Comparison of ENCODE assay signal across 11 mouse cellular contexts in the genomic region with DNA sequence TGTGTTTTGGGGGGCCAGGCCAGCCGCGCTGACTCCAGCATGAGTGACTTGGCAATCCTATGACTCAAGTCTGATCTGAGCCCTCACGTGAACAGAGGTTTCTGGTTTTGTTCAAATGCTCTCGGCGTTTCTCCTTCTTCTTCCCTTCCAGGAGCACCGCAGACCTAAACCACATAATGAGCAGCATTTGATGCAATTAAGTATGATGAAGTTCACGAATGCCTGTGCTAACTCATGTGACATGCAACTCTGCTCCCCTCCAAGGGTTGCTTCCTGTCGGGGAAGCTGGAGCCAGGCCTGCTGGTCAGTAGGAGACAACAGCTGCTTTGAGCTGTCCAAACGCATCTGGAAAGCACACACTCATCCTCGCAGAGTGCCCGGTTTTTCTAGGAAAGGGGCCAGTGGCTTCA.
A peak's percentile ranks its signal among the peaks of the same experiment; 100 is the strongest.
DNase-seq lines count a peak whose midpoint lies in the region; ATAC-seq and TF ChIP-seq lines count a peak whose summit lies in the region.
"Had no signal": no experiment of that assay in that cellular context is flagged by ENCODE, and none has a peak within 500 bp of the region (broad histone marks: within the 10 kb centered on the region; RNA-seq: fewer than 3 reads in every experiment).

No protein-coding gene starts in this region.

- WGBS in kidney, embryonic 15.5 days = 72% methylated on average over 11 of the region's 11 CpGs
- WGBS in intestine, embryonic 16.5 days = 50% methylated on average over 11 of the region's 11 CpGs

- H3K4me2 ChIP-seq in kidney, embryonic 15.5 days = no peak overlapping the region
- no peak overlapping the region for H3K4me2 ChIP-seq in intestine, embryonic 16.5 days (ENCODE audit: low read depth, low read length)
- H3K4me2 ChIP-seq: heart, embryonic 13.5 days had no signal

- 0 out of 2 replicates have a peak, but pooled peaks cover 3% of the 10 kb centered on the region for H3K4me1 ChIP-seq in kidney, embryonic 15.5 days
- H3K4me1 ChIP-seq in embryonic fibroblast, embryonic 13.5 days (ENCODE audit: control insufficient read depth, insufficient read depth, low read length) = no peaks in the 10 kb centered on the region; the same call in 1 of the 2 replicates
- H3K4me1 ChIP-seq in intestine, embryonic 16.5 days (ENCODE audit: control insufficient read depth, insufficient read depth, low read length) = peaks cover 2% of the 10 kb centered on the region; the same call in 1 of the 2 replicates

- DNase-seq in kidney, postnatal 10 days = peak; percentile 69
- peak; percentile 59 for DNase-seq in skeletal muscle tissue, adult 2 months (ENCODE audit: low read depth, low spot score)
- DNase-seq in adrenal gland, postnatal 4 days (ENCODE audit: low spot score in 2 of 2) = no peak
- DNase-seq in right cerebral cortex, postnatal 4 days = no peak
- DNase-seq in adrenal gland, postnatal 36 days = no peak
- DNase-seq: adrenal gland, adult 8-10 months; thymus, postnatal 14 days had no signal

- TF ChIP-seq CTCF in embryonic fibroblast, embryonic 13.5 days (IDR thresholded peaks at IDR 0.05; ENCODE audit: borderline replicate concordance, insufficient read depth, low read length) = no peak

- no peak overlapping the region for H3K9ac ChIP-seq in kidney, embryonic 15.5 days
- H3K9ac ChIP-seq in intestine, embryonic 16.5 days (ENCODE audit: low read depth, low read length) = no peak overlapping the region
- H3K9ac ChIP-seq: heart, embryonic 13.5 days had no signal

- H3K9me3 ChIP-seq in kidney, embryonic 15.5 days (replicated peaks) = no peaks in the 10 kb centered on the region
- H3K9me3 ChIP-seq in intestine, embryonic 16.5 days (ENCODE audit: control insufficient read depth, low read length) = no peaks in the 10 kb centered on the region
- H3K9me3 ChIP-seq: heart, embryonic 13.5 days had no signal

- no peak for TF ChIP-seq POLR2A in embryonic fibroblast, embryonic 13.5 days (IDR thresholded peaks at IDR 0.05; ENCODE audit: low read depth, low read length)

- no peak for ATAC-seq in kidney, embryonic 15.5 days (replicated peaks; ENCODE audit: low FRiP score)
- ATAC-seq in intestine, embryonic 16.5 days = peak; percentile 69; the same call in 1 of the 2 replicates

- no peaks in the 10 kb centered on the region for H3K27me3 ChIP-seq in kidney, embryonic 15.5 days
- H3K27me3 ChIP-seq in intestine, embryonic 16.5 days (replicated peaks; ENCODE audit: control insufficient read depth, insufficient read depth, low read length) = no peaks in the 10 kb centered on the region
- H3K27me3 ChIP-seq: heart, embryonic 13.5 days had no signal

- H3K36me3 ChIP-seq in kidney, embryonic 15.5 days = no peaks in the 10 kb centered on the region
- H3K36me3 ChIP-seq in intestine, embryonic 16.5 days (ENCODE audit: control insufficient read depth, insufficient read depth, low read length) = no peaks in the 10 kb centered on the region
- H3K36me3 ChIP-seq: heart, embryonic 13.5 days had no signal

- H3K4me3 ChIP-seq in kidney, embryonic 15.5 days (replicated peaks) = no peak overlapping the region
- H3K4me3 ChIP-seq in embryonic fibroblast, embryonic 13.5 days (ENCODE audit: insufficient read depth, low read length) = no peak overlapping the region
- H3K4me3 ChIP-seq in intestine, embryonic 16.5 days (ENCODE audit: low read length) = no peak overlapping the region
- H3K4me3 ChIP-seq: heart, embryonic 13.5 days had no signal

- H3K27ac ChIP-seq in kidney, embryonic 15.5 days = no peak overlapping the region
- peak overlapping the region; percentile 16; the same call in 1 of the 2 replicates for H3K27ac ChIP-seq in embryonic fibroblast, embryonic 13.5 days (ENCODE audit: insufficient read depth, low read length)
- no peak overlapping the region for H3K27ac ChIP-seq in intestine, embryonic 16.5 days (ENCODE audit: low read length)
- H3K27ac ChIP-seq: heart, embryonic 13.5 days had no signal

Comparison
In these comparisons a context has a peak if more than half of its experiments do, and no peak if none do; other contexts are left out.
1. DNase-seq: peak in kidney, postnatal 10 days (single experiment) and skeletal muscle tissue, adult 2 months (single experiment); none in adrenal gland, postnatal 4 days (0 of 2), right cerebral cortex, postnatal 4 days (single experiment) and adrenal gland, postnatal 36 days (0 of 2).